Mouse (Mus musculus) CH12.LX (cell line): ENCODE measurements at regions not wholly inside any gene's neighbourhood (a gene's known extent, or its start where the extent isn't known, plus 50 kb on each side); places are given as distances from the start of the nearest gene placed in this dataset.

Source experiments
- DNase-seq: peaks from one replicate; pipeline ENCODE4 v3.0.0-alpha.2; 2013; ENCODE audit errors: extremely low read depth
- H3K27ac ChIP-seq: 2 replicates; pipeline ENCODE4 v1.5.1; 2012; ENCODE audit warnings: low read depth, mild to moderate bottlenecking, control low read depth, moderate library complexity; ENCODE audit not compliant: insufficient read depth
- H3K27me3 ChIP-seq: replicated peaks from 2 replicates; pipeline ENCODE3; 2012; ENCODE audit warnings: inconsistent platforms
- H3K36me3 ChIP-seq, 2 experiments: replicated peaks in 1 of 2; 2 replicates each; pipeline versions ENCODE3 to v1.6.1; 2012; ENCODE audit warnings: inconsistent platforms in 1 of 2, low read length in 1 of 2, mild to moderate bottlenecking in 1 of 2, mixed read lengths in 1 of 2, moderate library complexity in 1 of 2; ENCODE audit not compliant: control insufficient read depth in 1 of 2, insufficient read depth in 1 of 2
- H3K4me1 ChIP-seq, 2 experiments: 2 replicates each; pipeline ENCODE4 v1.6.1; 2012; ENCODE audit warnings: inconsistent platforms in 1 of 2, moderate library complexity in 1 of 2; ENCODE audit not compliant: insufficient read depth in 2 of 2, control insufficient read depth in 1 of 2
- H3K4me2 ChIP-seq: 2 replicates; pipeline ENCODE4 v1.6.1; 2012; ENCODE audit warnings: low read depth, mild to moderate bottlenecking, control low read depth; ENCODE audit not compliant: poor library complexity, insufficient read depth, severe bottlenecking
- H3K4me3 ChIP-seq, 3 experiments: fragments of 150-350 bp in 1 of 3; sonication (generic) in 1 of 3; replicated peaks in 1 of 3; 2 replicates each; pipeline versions ENCODE3 to v1.5.1; 2011 to 2012; ENCODE audit warnings: low read depth in 2 of 3, low read length in 2 of 3, mild to moderate bottlenecking in 2 of 3, moderate library complexity in 2 of 3, control low read depth in 1 of 3, improper control_type of control experiment in 1 of 3, inconsistent platforms in 1 of 3, mixed read lengths in 1 of 3; ENCODE audit not compliant: poor library complexity in 1 of 3
- H3K79me2 ChIP-seq: replicated peaks from 2 replicates; pipeline ENCODE4 v1.6.1; 2012; ENCODE audit warnings: mild to moderate bottlenecking, moderate library complexity; ENCODE audit not compliant: control insufficient read depth, poor library complexity, insufficient read depth, severe bottlenecking; ENCODE audit errors: extremely low read depth
- H3K9ac ChIP-seq: 2 replicates; pipeline ENCODE4 v1.6.1; 2012; ENCODE audit warnings: low read depth, mild to moderate bottlenecking, control low read depth, moderate library complexity; ENCODE audit not compliant: insufficient read depth
- H3K9me3 ChIP-seq: replicated peaks from 2 replicates; pipeline ENCODE3; 2012; ENCODE audit warnings: low read length, inconsistent platforms, mixed read lengths
- BHLHE40 ChIP-seq: IDR thresholded peaks from 2 replicates; pipeline ENCODE4 v1.6.1; 2011; ENCODE audit warnings: mild to moderate bottlenecking, low read depth, low read length, improper control_type of control experiment
- CHD1 ChIP-seq: IDR thresholded peaks from 2 replicates; pipeline ENCODE4 v1.6.1; 2012; ENCODE audit warnings: low read depth, low read length, improper control_type of control experiment, inconsistent platforms
- CHD2 ChIP-seq: IDR thresholded peaks from 2 replicates; pipeline ENCODE4 v1.6.1; 2011; ENCODE audit warnings: low read length, improper control_type of control experiment
- CTCF ChIP-seq, 2 experiments: IDR thresholded peaks in 1 of 2; conservative IDR thresholded peaks in 1 of 2; 2 replicates each; pipeline ENCODE4 v1.5.1; 2011 to 2012; ENCODE audit warnings: low read depth in 2 of 2, low read length in 2 of 2, improper control_type of control experiment in 1 of 2, inconsistent platforms in 1 of 2, mild to moderate bottlenecking in 1 of 2, moderate library complexity in 1 of 2
- E2F4 ChIP-seq: IDR thresholded peaks from 2 replicates; pipeline ENCODE4 v1.6.1; 2011; ENCODE audit warnings: low read depth, low read length, improper control_type of control experiment; ENCODE audit not compliant: insufficient replicate concordance
- ETS1 ChIP-seq: conservative IDR thresholded peaks from 2 replicates; pipeline ENCODE4 v1.6.1; 2012; ENCODE audit warnings: low read depth, mild to moderate bottlenecking, inconsistent platforms, low read length, improper control_type of control experiment, moderate library complexity
- GABPA ChIP-seq: IDR thresholded peaks from 2 replicates; pipeline ENCODE4 v1.6.1; 2012; ENCODE audit warnings: low read depth, low read length, improper control_type of control experiment, inconsistent platforms; ENCODE audit not compliant: insufficient replicate concordance
- HCFC1 ChIP-seq: IDR thresholded peaks from 2 replicates; pipeline ENCODE4 v1.6.1; 2012; ENCODE audit warnings: low read depth, mild to moderate bottlenecking, inconsistent platforms, low read length, improper control_type of control experiment
- JUN ChIP-seq: IDR thresholded peaks from 2 replicates; pipeline ENCODE4 v1.6.1; 2011; ENCODE audit warnings: low read depth, mild to moderate bottlenecking, low read length, improper control_type of control experiment, moderate library complexity; ENCODE audit not compliant: insufficient read depth
- MAX ChIP-seq: IDR thresholded peaks from 2 replicates; pipeline ENCODE4 v1.6.1; 2011; ENCODE audit warnings: low read length, improper control_type of control experiment
- MAZ ChIP-seq: IDR thresholded peaks from 2 replicates; pipeline ENCODE4 v1.6.1; 2012; ENCODE audit warnings: low read depth, mild to moderate bottlenecking, inconsistent platforms, low read length, improper control_type of control experiment, moderate library complexity
- MEF2A ChIP-seq: IDR thresholded peaks from 2 replicates; pipeline ENCODE4 v1.6.1; 2014; ENCODE audit warnings: low read depth, mild to moderate bottlenecking, inconsistent platforms, low read length, improper control_type of control experiment, borderline replicate concordance
- MXI1 ChIP-seq: IDR thresholded peaks from 2 replicates; pipeline ENCODE4 v1.6.1; 2011; ENCODE audit warnings: mild to moderate bottlenecking, low read depth, low read length, improper control_type of control experiment
- MYC ChIP-seq: IDR thresholded peaks from 2 replicates; pipeline ENCODE4 v1.6.1; 2011; ENCODE audit warnings: low read depth, mild to moderate bottlenecking, improper control_type of control experiment, low read length
- NRF1 ChIP-seq: IDR thresholded peaks from 2 replicates; pipeline ENCODE4 v1.6.1; 2014; ENCODE audit warnings: low read depth, mild to moderate bottlenecking, inconsistent platforms, low read length, improper control_type of control experiment, moderate library complexity
- POLR2A ChIP-seq: IDR thresholded peaks from 2 replicates; pipeline ENCODE4 v1.6.1; 2011; ENCODE audit warnings: low read depth, mild to moderate bottlenecking, improper control_type of control experiment, low read length
- POLR2AphosphoS2 ChIP-seq: IDR thresholded peaks from 2 replicates; pipeline ENCODE4 v1.6.1; 2011; ENCODE audit warnings: low read depth, low read length, improper control_type of control experiment
- RAD21 ChIP-seq: IDR thresholded peaks from 2 replicates; pipeline ENCODE4 v1.6.1; 2011; ENCODE audit warnings: low read depth, mild to moderate bottlenecking, low read length, improper control_type of control experiment, moderate library complexity
- RCOR1 ChIP-seq: conservative IDR thresholded peaks from 2 replicates; pipeline ENCODE4 v1.6.1; 2012; ENCODE audit warnings: low read depth, mild to moderate bottlenecking, inconsistent platforms, low read length, improper control_type of control experiment
- SIN3A ChIP-seq: IDR thresholded peaks from 2 replicates; pipeline ENCODE4 v1.6.1; 2012; ENCODE audit warnings: low read length, improper control_type of control experiment, inconsistent platforms
- TCF12 ChIP-seq: IDR thresholded peaks from 2 replicates; pipeline ENCODE4 v1.6.1; 2014; ENCODE audit warnings: low read depth, mild to moderate bottlenecking, inconsistent platforms, low read length, improper control_type of control experiment
- USF1 ChIP-seq: IDR thresholded peaks from 2 replicates; pipeline ENCODE4 v1.6.1; 2014; ENCODE audit warnings: low read depth, mild to moderate bottlenecking, inconsistent platforms, low read length, improper control_type of control experiment
- ZKSCAN1 ChIP-seq: IDR thresholded peaks from 2 replicates; pipeline ENCODE4 v1.6.1; 2012; ENCODE audit warnings: low read depth, inconsistent platforms, low read length, improper control_type of control experiment, borderline replicate concordance
- ZMIZ1 ChIP-seq: IDR thresholded peaks from 2 replicates; pipeline ENCODE4 v1.6.1; 2012; ENCODE audit warnings: low read depth, mild to moderate bottlenecking, inconsistent platforms, low read length, improper control_type of control experiment
- ZNF384 ChIP-seq: IDR thresholded peaks from 2 replicates; pipeline ENCODE4 v1.6.1; 2012; ENCODE audit warnings: low read depth, low read length, improper control_type of control experiment, inconsistent platforms
- dilution Hi-C: fragments of 300-500 bp; cut with MboI; formaldehyde crosslinking; loops from 2 replicates; pipeline ENCODE4 v1.14.3; 2020; ENCODE audit warnings: low sequenced_read_pairs; ENCODE audit not compliant: extremely low pct_unique_long_range_greater_than_20kb, extremely low pct_ligation_motif_present
- in situ Hi-C: fragments of 300-500 bp; cut with MboI; formaldehyde crosslinking; loops from 3 replicates; pipeline ENCODE4 v1.14.3; 2019; ENCODE audit warnings: low sequenced_read_pairs, low pct_ligation_motif_present, low pct_unique_long_range_greater_than_20kb, mixed read lengths

- no peak for DNase-seq
- Histone ChIP-seq H3K27me3 (no peaks in the 10 kb centered on the region), H3K9me3 (no peaks in the 10 kb centered on the region), H3K4me3 (no peak overlapping the region), H3K79me2 (no peaks in the 10 kb centered on the region), H3K36me3 (no peaks in the 10 kb centered on the region), H3K4me1 (no peaks in the 10 kb centered on the region), H3K4me2 (no peak overlapping the region), H3K9ac (no peak overlapping the region), H3K27ac (no peak overlapping the region)
- TF ChIP-seq HCFC1 (no peak), GABPA (no peak), POLR2A (no peak), MYC (no peak), NRF1 (no peak), POLR2AphosphoS2 (no peak), CTCF (conservative IDR thresholded peaks at IDR 0.05 in 1 of 2, IDR thresholded peaks at IDR 0.05 in 1 of 2; ENCODE audit: low read depth in 2 of 2, low read length in 2 of 2) (no peak), TCF12 (no peak), RCOR1 (no peak), E2F4 (no peak), SIN3A (no peak), ZNF384 (no peak), CHD2 (no peak)
- dilution Hi-C loops (no loop called here), in situ Hi-C loops (no loop called here)
Observed at GRCm38 (mm10) chr4:57377872-57378271, 56.2 kb upstream of the Palm2 start.

GRCm38 (mm10) chr4:57380063-57380800 lies 53.8 kb upstream of the Palm2 start:
- H3K27ac ChIP-seq: no peak overlapping the region
- no peak for TF ChIP-seq BHLHE40
- no peak for TF ChIP-seq NRF1
- no peak for TF ChIP-seq ETS1
- TF ChIP-seq ZKSCAN1: no peak
- TF ChIP-seq E2F4: no peak
- TF ChIP-seq JUN: no peak
- TF ChIP-seq MXI1: no peak
- no peak for TF ChIP-seq MAZ
- no peak for TF ChIP-seq MEF2A
- TF ChIP-seq RCOR1: no peak
- TF ChIP-seq USF1: no peak
- no peak for TF ChIP-seq ZMIZ1
- TF ChIP-seq MAX: no peak
- TF ChIP-seq CHD1: no peak
- TF ChIP-seq MYC: no peak
- no peak for TF ChIP-seq RAD21
- H3K4me2 ChIP-seq: no peak overlapping the region
- DNase-seq: no peak
- no peaks in the 10 kb centered on the region for H3K4me1 ChIP-seq
- in situ Hi-C loops (no loop called here), dilution Hi-C loops (no loop called here)
- no peak overlapping the region for H3K4me3 ChIP-seq
- no peak overlapping the region for H3K9ac ChIP-seq
- H3K79me2 ChIP-seq: no peaks in the 10 kb centered on the region
- no peaks in the 10 kb centered on the region for H3K36me3 ChIP-seq
- no peaks in the 10 kb centered on the region for H3K9me3 ChIP-seq
- H3K27me3 ChIP-seq: no peaks in the 10 kb centered on the region
